Mouse (Mus musculus): ENCODE results near the gene Chit1.

Chit1 gene

GRCm38 (mm10) chr1:134184089-134184488 is 73.0 kb downstream of the Chit1 start:
- no peak for DNase-seq (ENCODE audit: low spot score in 2 of 2)

- DNase-seq (ENCODE audit: low spot score in 2 of 2) = no peak
Measured at GRCm38 (mm10) chr1:134188217-134188616, 77.2 kb downstream of the Chit1 start.

- DNase-seq (ENCODE audit: low spot score in 2 of 2) = no peak
Measured at GRCm38 (mm10) chr1:134188989-134189729, 78.1 kb downstream of the Chit1 start.

GRCm38 (mm10) chr1:134191192-134191591 is 80.2 kb downstream of the Chit1 start:
- peak in 1 of 2 experiments; percentile 18 for DNase-seq (ENCODE audit: low spot score in 2 of 2)

- no peak for DNase-seq (ENCODE audit: low spot score in 2 of 2)
Measured at GRCm38 (mm10) chr1:134192024-134192423, 81.0 kb downstream of the Chit1 start.

- DNase-seq (ENCODE audit: low spot score in 2 of 2) = no peak
Measured at GRCm38 (mm10) chr1:134193126-134193525, 82.1 kb downstream of the Chit1 start, which contains the start of gene Mybph. Gene Mybph (plus strand): TSS chr1:134193448.

- DNase-seq (ENCODE audit: low spot score in 2 of 2) = no peak
Measured at GRCm38 (mm10) chr1:134193674-134194197, 82.7 kb downstream of the Chit1 start.

- no peak for DNase-seq (ENCODE audit: low spot score in 2 of 2)
Measured at GRCm38 (mm10) chr1:134194298-134195022, 83.4 kb downstream of the Chit1 start.

- no peak for DNase-seq (ENCODE audit: low spot score in 2 of 2)
Measured at GRCm38 (mm10) chr1:134195117-134195516, 84.1 kb downstream of the Chit1 start.

- no peak for DNase-seq (ENCODE audit: low spot score in 2 of 2)
Measured at GRCm38 (mm10) chr1:134195571-134195970, 84.5 kb downstream of the Chit1 start.

- no peak for DNase-seq (ENCODE audit: low spot score in 2 of 2)
Measured at GRCm38 (mm10) chr1:134195979-134196378, 84.9 kb downstream of the Chit1 start.

GRCm38 (mm10) chr1:134196386-134196785 is 85.3 kb downstream of the Chit1 start:
- peak; percentile 59 to 66 for DNase-seq (ENCODE audit: low spot score in 2 of 2)

- no peak for DNase-seq (ENCODE audit: low spot score in 2 of 2)
Measured at GRCm38 (mm10) chr1:134197325-134197982, 86.4 kb downstream of the Chit1 start.

GRCm38 (mm10) chr1:134198197-134198995 is 87.4 kb downstream of the Chit1 start:
- no peak for DNase-seq (ENCODE audit: low spot score in 2 of 2)

- no peak for DNase-seq (ENCODE audit: low spot score in 2 of 2)
Measured at GRCm38 (mm10) chr1:134200481-134200880, 89.4 kb downstream of the Chit1 start.
